Mouse (Mus musculus) frontal cortex, adult 2 months (tissue): ENCODE measurements around the gene Wnt5b. TPM values are rescaled to one million over a fixed set of nuclear protein-coding genes. Genes with fewer than 3 reads are reported as not detected.
A peak's percentile ranks its signal among the peaks of the same experiment; 100 is the strongest.

Source experiments
- DNase-seq, 2 experiments: peaks; one replicate each; pipeline ENCODE4 v3.0.0; 2022; ENCODE audit warnings: low spot score in 1 of 2; ENCODE audit errors: extremely low spot score in 1 of 2
- polyA plus RNA-seq: library from polyadenylated mRNA; depleted of rRNA; stranded (reverse); fragments of >200 nt; gene quantifications from 2 replicates; pipeline ENCODE4 v1.2.3, GENCODE M21; 2012; rRNA removed

The Wnt5b gene
- polyA plus RNA-seq, 1 experiment: 2.8 TPM

GRCm38 (mm10) chr6:119392836-119393235 is 151.3 kb downstream of the Wnt5b start:
- DNase-seq: no peak

GRCm38 (mm10) chr6:119390728-119391127 is 153.4 kb downstream of the Wnt5b start:
- no peak for DNase-seq

GRCm38 (mm10) chr6:119389089-119389488 is 155.1 kb downstream of the Wnt5b start:
- no peak for DNase-seq

DNA sequence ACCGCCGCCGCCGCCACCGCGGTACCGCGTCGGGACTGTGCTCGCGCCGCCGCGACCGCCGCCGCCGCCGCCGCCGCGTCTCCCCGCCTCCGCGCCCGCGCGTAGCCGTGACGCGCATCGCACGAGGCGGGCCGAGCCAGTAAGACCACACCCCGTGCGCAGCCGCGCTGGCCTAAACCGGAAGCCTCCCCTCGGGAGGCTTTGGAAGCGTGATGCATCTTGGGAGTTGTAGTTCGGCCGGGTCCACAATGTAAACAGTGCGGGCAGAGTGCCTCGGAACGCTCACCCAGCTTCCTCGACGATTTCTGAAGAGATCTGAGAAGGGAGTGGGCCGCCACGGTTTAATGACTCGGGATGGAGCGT is 155.5 kb downstream of the Wnt5b start:
- peak; percentile 94 to 96 for DNase-seq

DNA sequence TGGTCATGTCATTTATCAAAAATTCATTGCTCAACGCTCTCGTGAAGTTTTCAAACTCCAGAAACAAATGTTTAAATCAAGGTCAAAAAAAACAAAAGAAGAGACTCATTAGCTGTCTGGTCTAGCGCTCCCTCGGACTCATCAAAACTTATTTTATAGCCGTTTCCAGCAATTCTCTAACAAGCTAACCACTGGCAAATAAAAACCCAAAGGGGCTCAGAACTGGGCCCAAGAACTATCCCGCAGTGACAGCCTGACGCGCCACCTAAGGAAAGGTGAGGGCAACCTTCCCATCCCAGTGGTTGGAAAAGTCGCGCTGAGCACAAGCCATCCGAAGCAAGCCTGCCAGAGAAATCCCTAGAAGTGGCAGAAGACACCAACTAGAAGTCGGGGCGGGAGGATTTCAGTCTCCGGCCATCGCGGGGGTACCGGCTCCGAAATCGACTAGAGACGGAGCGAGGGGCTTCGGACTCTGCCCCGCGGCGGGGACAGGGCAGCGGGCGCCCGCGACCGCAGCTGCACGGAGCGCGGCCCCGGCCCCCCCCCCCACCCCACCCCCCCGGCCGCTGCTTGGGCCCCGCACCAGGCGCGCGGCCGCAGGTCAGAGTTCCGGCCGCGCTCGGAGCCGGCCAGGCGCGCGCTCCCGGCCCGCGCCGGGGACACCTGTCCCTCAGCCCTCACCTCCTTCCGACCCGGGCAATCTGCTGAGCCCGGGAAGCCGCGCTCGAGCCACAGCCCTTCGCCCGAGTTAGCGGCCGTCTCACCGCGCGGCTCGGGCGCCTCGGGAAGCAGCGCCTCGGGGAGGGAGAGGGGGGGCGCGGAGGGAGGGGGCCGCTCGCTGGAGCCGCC is 156.1 kb downstream of the Wnt5b start:
- peak in 1 of 2 experiments; percentile 32 for DNase-seq

DNA sequence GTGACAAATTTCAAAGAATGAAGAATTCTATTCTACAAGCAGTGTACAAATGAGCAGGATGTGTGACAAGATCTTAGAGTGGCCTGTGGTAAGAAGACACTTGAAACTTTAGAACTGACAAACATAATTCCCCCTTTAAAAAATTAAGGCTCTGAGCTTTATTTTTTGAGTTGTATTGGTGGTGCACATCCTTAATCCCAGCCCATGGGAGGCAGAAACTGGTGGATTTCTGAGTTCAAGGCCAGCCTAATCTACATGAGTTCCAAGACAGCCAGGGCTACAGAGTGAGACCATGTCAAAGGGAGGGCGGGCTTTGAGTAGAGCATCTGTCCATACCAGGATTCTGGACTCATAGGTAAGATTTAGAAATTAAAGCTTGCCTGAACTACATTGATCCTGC is 157.3 kb downstream of the Wnt5b start:
- no peak for DNase-seq

DNA sequence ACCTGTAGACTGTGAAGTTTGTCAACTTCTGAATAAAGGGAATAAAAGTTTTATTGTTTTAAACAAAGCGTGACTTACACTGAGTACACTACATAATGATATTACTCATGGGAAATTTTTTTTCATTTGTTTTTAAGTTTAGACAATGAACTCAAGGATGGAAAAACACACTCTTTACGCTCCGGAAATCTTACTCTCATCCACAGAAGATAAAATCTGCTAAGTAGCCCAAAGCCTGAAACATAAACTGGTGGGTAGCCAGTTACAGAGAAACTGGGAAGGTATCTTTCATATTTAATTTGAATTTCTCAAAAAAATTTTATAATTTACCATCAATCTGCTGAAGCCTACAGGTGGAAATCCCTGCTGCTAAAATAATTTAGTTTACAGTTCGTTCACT is 157.7 kb downstream of the Wnt5b start:
- DNase-seq: no peak

DNA sequence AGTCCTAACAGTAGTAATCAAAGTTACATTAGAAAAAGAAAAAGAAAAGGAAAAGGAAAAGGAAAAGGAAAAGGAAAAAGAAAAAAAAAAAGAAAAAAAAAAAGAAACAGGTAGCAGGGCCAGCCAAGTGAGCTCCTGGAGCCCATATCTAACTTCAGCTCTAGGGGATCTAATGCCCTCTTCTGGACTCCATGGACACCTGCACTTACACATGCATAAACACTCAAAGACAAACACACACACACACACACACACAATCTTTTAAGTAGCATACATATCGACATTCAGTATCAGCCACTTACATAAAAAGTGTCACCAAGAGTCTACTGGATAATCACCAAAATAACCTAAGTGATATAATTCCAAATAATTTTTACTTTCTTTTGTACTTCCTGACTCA is 158.5 kb downstream of the Wnt5b start:
- no peak for DNase-seq

Other genes starting within 250 kb of the Wnt5b start
- 55.9 and 56.7 TPM in 2 replicates for gene Lrtm2, start 213.6 kb downstream of the Wnt5b start, polyA plus RNA-seq
- 32.5 and 36.8 TPM in 2 replicates for gene Adipor2, start 126.6 kb downstream of the Wnt5b start, polyA plus RNA-seq
- 30.9 and 33.7 TPM in 2 replicates for gene Fbxl14, start 64.7 kb downstream of the Wnt5b start, polyA plus RNA-seq